Mouse (Mus musculus) liver, embryonic 14.5 days (tissue): ENCODE measurements around the gene Lrrtm3. TPM values are rescaled to one million over a fixed set of nuclear protein-coding genes. Genes with fewer than 3 reads are reported as not detected.

Experiments used
- ATAC-seq: fragments of 200-750 bp; cut with Nextera tagmentation; 2 replicates; pipeline ENCODE4 v1.8.0; 2017; ENCODE audit warnings: moderate number of reproducible peaks, mild to moderate bottlenecking, moderate library complexity; ENCODE audit not compliant: insufficient read depth
- DNase-seq, 3 experiments: peaks; one replicate each; pipeline ENCODE4 v3.0.0-alpha.2; 2012 to 2013; ENCODE audit warnings: low read depth in 3 of 3, low spot score in 3 of 3
- H3K27ac ChIP-seq: fragments of 300-500 bp; sonication (generic); 2 replicates; pipeline ENCODE4 v1.5.1; 2014; ENCODE audit warnings: moderate library complexity, mild to moderate bottlenecking, control low read depth, inconsistent platforms
- H3K27me3 ChIP-seq: fragments of 300-500 bp; sonication (generic); 2 replicates; pipeline ENCODE4 v1.6.1; 2014; ENCODE audit warnings: mild to moderate bottlenecking, low read length, moderate library complexity; ENCODE audit not compliant: control insufficient read depth, insufficient read depth
- H3K36me3 ChIP-seq: fragments of 300-500 bp; sonication (generic); replicated peaks from 2 replicates; pipeline ENCODE4 v1.6.1; 2014; ENCODE audit warnings: low read depth; ENCODE audit not compliant: control insufficient read depth, insufficient read depth
- H3K4me1 ChIP-seq, 2 experiments: fragments of 200-500 bp in 1 of 2; fragments of 300-500 bp in 1 of 2; sonication (generic) in 1 of 2; replicated peaks; 2 replicates each; pipeline ENCODE4 v1.6.1; 2012 to 2014; ENCODE audit warnings: antibody characterized with exemption in 1 of 2, inconsistent platforms in 1 of 2, low read length in 1 of 2; ENCODE audit not compliant: control insufficient read depth in 2 of 2, insufficient read depth in 2 of 2
- H3K4me2 ChIP-seq: fragments of 300-500 bp; sonication (generic); 2 replicates; pipeline ENCODE4 v1.6.1; 2014; ENCODE audit warnings: low read depth, mild to moderate bottlenecking, control low read depth, moderate library complexity
- H3K4me3 ChIP-seq, 2 experiments: fragments of 200-500 bp in 1 of 2; fragments of 300-500 bp in 1 of 2; sonication (generic) in 1 of 2; 2 replicates each; pipeline ENCODE4 v1.5.1; 2012 to 2014; ENCODE audit warnings: low read depth in 2 of 2, low read length in 2 of 2, mild to moderate bottlenecking in 2 of 2, control low read depth in 1 of 2, inconsistent platforms in 1 of 2, moderate library complexity in 1 of 2; ENCODE audit not compliant: insufficient read depth in 1 of 2
- H3K9ac ChIP-seq: fragments of 300-500 bp; sonication (generic); replicated peaks from 2 replicates; pipeline ENCODE4 v1.6.1; 2014; ENCODE audit warnings: mild to moderate bottlenecking, control low read depth, moderate library complexity
- H3K9me3 ChIP-seq: fragments of 300-500 bp; sonication (generic); 2 replicates; pipeline ENCODE4 v1.6.1; 2016; ENCODE audit warnings: low read length, mixed read lengths; ENCODE audit not compliant: control insufficient read depth
- CTCF ChIP-seq: IDR thresholded peaks from 2 replicates; pipeline ENCODE4 v1.5.1; 2016; ENCODE audit warnings: antibody characterized with exemption, low read depth, control low read depth
- EP300 ChIP-seq: IDR thresholded peaks from 2 replicates; pipeline ENCODE4 v1.6.1; 2016; ENCODE audit warnings: antibody characterized with exemption, low read depth
- WGBS: fragments of 180-500 bp; shearing (Covaris S2); extraction: QIAGEN DNeasy Blood & Tissue Kit; methylation state at CpG from one replicate; pipeline ENCODE4 v1.1.7; 2014; ENCODE audit not compliant: insufficient replicate concordance; 5-methylcytosine and 5-hydroxymethylcytosine counted together
- polyA plus RNA-seq, 2 experiments: library from polyadenylated mRNA; depleted of rRNA in 1 of 2; stranded (reverse) in 1 of 2; unstranded in 1 of 2; fragments of >200 nt; fragmentation: Nextera tagmentation in 1 of 2; extraction: Ambion mirVana in 1 of 2; gene quantifications; 2 replicates each; pipeline versions ENCODE4 v1.2.1 to v1.2.3; 2012 to 2014

The Lrrtm3 gene
- polyA plus RNA-seq, 2 experiments: 0.01 TPM; not detected in 1

DNA sequence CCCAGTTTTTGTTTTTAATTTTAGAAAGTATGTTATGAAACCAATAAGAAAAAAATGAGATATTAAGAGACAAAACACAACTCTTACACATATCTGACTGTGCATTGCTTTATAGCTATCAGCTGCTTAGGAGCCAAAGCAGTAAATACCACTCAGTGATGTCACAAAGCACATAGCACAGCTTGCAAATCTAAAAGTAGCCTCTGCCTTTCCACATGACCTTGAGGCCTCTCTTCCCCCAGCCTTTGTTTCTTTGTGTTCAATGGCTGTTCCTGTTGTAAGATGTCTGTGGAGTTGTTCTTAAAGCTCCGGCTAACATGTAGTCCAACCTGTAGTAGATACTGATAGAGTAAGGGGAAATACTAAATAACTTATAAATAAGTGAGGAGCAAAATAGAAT, 69.7 kb downstream of the Lrrtm3 start:
- no peak overlapping the region for H3K4me2 ChIP-seq
- no peak for ATAC-seq
- WGBS: 63% methylated on average over 1 of the region's 1 CpGs
- no peaks in the 10 kb centered on the region for H3K9me3 ChIP-seq
- no peak for TF ChIP-seq CTCF
- TF ChIP-seq EP300: no peak
- H3K27me3 ChIP-seq: no peaks in the 10 kb centered on the region
- DNase-seq: no peak
- no peak overlapping the region for H3K9ac ChIP-seq
- no peak overlapping the region for H3K4me3 ChIP-seq
- no peaks in the 10 kb centered on the region for H3K36me3 ChIP-seq
- H3K4me1 ChIP-seq: no peaks in the 10 kb centered on the region
- H3K27ac ChIP-seq: no peak overlapping the region

DNA sequence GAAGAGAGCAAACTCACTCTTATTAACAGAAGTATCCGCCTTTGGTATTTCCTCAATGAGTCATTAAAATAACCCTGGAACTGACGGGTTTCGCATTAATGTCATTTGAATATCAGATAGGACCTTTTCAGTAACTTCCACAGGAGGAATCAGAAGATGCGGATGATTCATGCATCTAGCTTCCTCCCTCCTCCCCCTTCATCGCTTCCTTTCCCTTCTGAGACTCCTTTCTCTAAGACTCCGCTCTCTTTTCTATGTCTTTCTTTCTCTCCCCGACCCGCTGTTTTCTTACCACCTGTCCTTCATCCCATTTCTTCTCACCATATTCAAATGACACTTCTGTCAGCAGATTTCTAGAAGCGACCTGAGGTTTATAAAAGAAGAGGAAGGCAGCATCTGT, 88.1 kb downstream of the Lrrtm3 start:
- TF ChIP-seq EP300 (no peak), CTCF (no peak)
- Histone ChIP-seq H3K27ac (no peak overlapping the region), H3K4me1 (no peaks in the 10 kb centered on the region), H3K4me2 (no peak overlapping the region), H3K9me3 (no peaks in the 10 kb centered on the region), H3K27me3 (no peaks in the 10 kb centered on the region), H3K4me3 (no peak overlapping the region), H3K36me3 (no peaks in the 10 kb centered on the region), H3K9ac (no peak overlapping the region)
- no peak for DNase-seq
- ATAC-seq: no peak
- 65% methylated on average over 9 of the region's 9 CpGs for WGBS

DNA sequence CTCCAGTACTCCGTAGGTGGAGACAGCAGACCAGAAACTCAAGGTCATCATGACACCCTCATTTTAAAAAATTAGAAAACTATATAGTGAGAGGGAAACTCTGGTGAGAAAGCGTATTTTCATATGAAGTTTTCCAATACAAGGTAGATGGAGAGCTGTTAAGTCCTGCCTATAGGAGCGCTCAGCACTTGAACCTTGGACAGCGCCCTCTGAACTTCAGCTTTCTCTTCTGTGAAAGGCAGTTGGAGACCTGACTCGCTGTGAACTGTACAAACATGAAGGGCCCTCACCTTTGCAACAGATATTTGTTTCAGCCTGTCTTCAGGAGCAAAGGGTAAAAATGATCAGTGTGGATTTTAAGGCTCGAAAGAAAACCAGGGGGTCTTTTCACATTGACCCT, 88.5 kb downstream of the Lrrtm3 start:
- no peaks in the 10 kb centered on the region for H3K9me3 ChIP-seq
- WGBS: 49% methylated on average over 6 of the region's 6 CpGs
- no peaks in the 10 kb centered on the region for H3K36me3 ChIP-seq
- no peak overlapping the region for H3K4me2 ChIP-seq
- TF ChIP-seq CTCF (no peak), EP300 (no peak)
- no peaks in the 10 kb centered on the region for H3K4me1 ChIP-seq
- H3K9ac ChIP-seq: no peak overlapping the region
- H3K27me3 ChIP-seq: no peaks in the 10 kb centered on the region
- no peak for DNase-seq
- no peak overlapping the region for H3K4me3 ChIP-seq
- no peak for ATAC-seq
- no peak overlapping the region for H3K27ac ChIP-seq

DNA sequence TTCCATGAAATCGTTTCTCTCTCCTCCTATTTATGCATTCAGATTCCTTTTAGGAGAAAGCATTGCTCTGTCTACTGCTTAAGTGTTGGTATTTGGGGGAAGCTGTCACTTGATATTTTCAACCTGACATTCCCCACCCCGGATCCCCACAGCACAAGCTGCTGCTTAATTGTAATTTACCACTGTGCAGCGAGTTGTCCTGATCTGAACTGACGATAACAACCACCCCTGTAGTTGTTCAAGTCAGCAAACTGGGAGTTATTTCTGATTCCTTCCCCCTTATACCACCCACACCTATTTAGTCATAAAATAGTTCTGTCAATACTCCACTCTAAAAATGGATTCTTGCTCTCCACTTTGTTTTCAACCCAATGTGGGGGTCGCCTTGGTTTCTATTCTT, 95.8 kb downstream of the Lrrtm3 start:
- no peak for ATAC-seq
- Histone ChIP-seq H3K36me3 (no peaks in the 10 kb centered on the region), H3K9me3 (no peaks in the 10 kb centered on the region), H3K4me2 (no peak overlapping the region), H3K4me3 (no peak overlapping the region), H3K9ac (no peak overlapping the region), H3K27me3 (no peaks in the 10 kb centered on the region), H3K27ac (no peak overlapping the region), H3K4me1 (no peaks in the 10 kb centered on the region)
- WGBS: 59% methylated on average over 5 of the region's 5 CpGs
- no peak for DNase-seq
- no peak for TF ChIP-seq CTCF
- TF ChIP-seq EP300: no peak

DNA sequence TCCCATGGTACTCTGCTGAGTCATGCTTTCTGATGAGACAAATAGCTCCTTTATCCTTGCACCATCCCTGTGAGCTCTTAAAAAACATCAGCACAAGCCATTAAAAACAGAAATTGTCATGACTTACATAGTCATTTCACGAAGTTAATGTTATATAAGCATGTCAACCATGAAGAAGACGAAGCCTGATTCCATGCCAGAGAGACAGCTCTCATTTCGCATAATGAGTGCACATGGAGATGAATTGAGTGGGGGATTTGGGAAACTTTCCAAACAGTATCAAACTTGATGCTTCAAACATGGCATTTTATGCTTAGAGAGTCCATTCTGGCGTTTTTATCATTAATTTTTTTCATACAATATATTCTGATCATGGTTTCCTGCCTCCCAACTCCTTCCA, 104.5 kb downstream of the Lrrtm3 start:
- Histone ChIP-seq H3K4me2 (no peak overlapping the region), H3K36me3 (no peaks in the 10 kb centered on the region)
- no peak for TF ChIP-seq EP300
- no peak for TF ChIP-seq CTCF

More for the DNA sequence above, 104.5 kb downstream of the Lrrtm3 start:
- Histone ChIP-seq H3K9ac (no peak overlapping the region), H3K4me3 (no peak overlapping the region), H3K4me1 (no peaks in the 10 kb centered on the region), H3K9me3 (no peaks in the 10 kb centered on the region), H3K27ac (no peak overlapping the region), H3K27me3 (no peaks in the 10 kb centered on the region)
- WGBS: 40% methylated on average over 4 of the region's 4 CpGs
- ATAC-seq (no peak), DNase-seq (no peak)
